Mouse (Mus musculus) v-Abl transformed pro-B cells (cell line): ENCODE results near the gene Rcbtb2.

Experiments
- in situ Hi-C, 2 experiments: fragments of 400-800 bp; cut with MboI; formaldehyde crosslinking; loops; one replicate each; pipeline ENCODE4 v1.15.1; 2025; ENCODE audit not compliant: unreplicated experiment in 2 of 2

The Rcbtb2 gene

GRCm38 (mm10) chr14:73179221-73179681 lies 56.4 kb downstream of the Rcbtb2 start:
- in situ Hi-C loops, result no loop called here

- in situ Hi-C loops, result no loop called here
Observed at GRCm38 (mm10) chr14:73180671-73181070, 57.8 kb downstream of the Rcbtb2 start.

GRCm38 (mm10) chr14:73181144-73181543 lies 58.3 kb downstream of the Rcbtb2 start:
- in situ Hi-C loops, result no loop called here

GRCm38 (mm10) chr14:73186875-73187274 lies 64.0 kb downstream of the Rcbtb2 start:
- in situ Hi-C loops, result no loop called here

- in situ Hi-C loops, result no loop called here
Observed at GRCm38 (mm10) chr14:73199058-73199457, 76.2 kb downstream of the Rcbtb2 start.

- in situ Hi-C loops, result no loop called here
Observed at GRCm38 (mm10) chr14:73201447-73201846, 78.6 kb downstream of the Rcbtb2 start.

GRCm38 (mm10) chr14:73204016-73204415 lies 81.2 kb downstream of the Rcbtb2 start:
- in situ Hi-C loops, result no loop called here

GRCm38 (mm10) chr14:73209262-73209661 lies 86.4 kb downstream of the Rcbtb2 start:
- in situ Hi-C loops, result no loop called here

- in situ Hi-C loops, result no loop called here
Observed at GRCm38 (mm10) chr14:73210196-73210595, 87.4 kb downstream of the Rcbtb2 start.

GRCm38 (mm10) chr14:73211477-73211876 lies 88.6 kb downstream of the Rcbtb2 start:
- in situ Hi-C loops, result no loop called here

- in situ Hi-C loops, result no loop called here
Observed at GRCm38 (mm10) chr14:73217062-73217461, 94.2 kb downstream of the Rcbtb2 start.

GRCm38 (mm10) chr14:73222316-73222970 lies 99.6 kb downstream of the Rcbtb2 start:
- in situ Hi-C loops, result no loop called here

- in situ Hi-C loops, result no loop called here
Observed at GRCm38 (mm10) chr14:73226346-73226745, 103.5 kb downstream of the Rcbtb2 start.

- in situ Hi-C loops, result no loop called here
Observed at GRCm38 (mm10) chr14:73226849-73227248, 104.0 kb downstream of the Rcbtb2 start.

GRCm38 (mm10) chr14:73231286-73231982 lies 108.6 kb downstream of the Rcbtb2 start:
- in situ Hi-C loops, result no loop called here

GRCm38 (mm10) chr14:73234468-73235031 lies 111.7 kb downstream of the Rcbtb2 start:
- in situ Hi-C loops, result loop anchor here (5.0 kb wide), 2 partner anchors 112 to 117 kb away; partner anchors contain the start of gene Rcbtb2 (in 1 of the 2)

GRCm38 (mm10) chr14:73237848-73238321 lies 115.0 kb downstream of the Rcbtb2 start, which contains the start of gene Lpar6:
Lpar6 (plus strand) TSS chr14:73237895.
- in situ Hi-C loops, result loop anchor here (5.0 kb wide), 2 partner anchors 116 to 121 kb away; partner anchors contain the start of gene Rcbtb2 (in 1 of the 2)

- in situ Hi-C loops, result loop anchor here (5.0 kb wide), 2 partner anchors 116 to 121 kb away; partner anchors contain the start of gene Rcbtb2 (in 1 of the 2)
Observed at GRCm38 (mm10) chr14:73238498-73239250, 115.8 kb downstream of the Rcbtb2 start.

- in situ Hi-C loops, result loop anchor here (5.0 kb wide), 2 partner anchors 117 to 122 kb away; partner anchors contain the start of gene Rcbtb2 (in 1 of the 2)
Observed at GRCm38 (mm10) chr14:73239291-73239690, 116.5 kb downstream of the Rcbtb2 start.

- in situ Hi-C loops, result loop anchor here (5.0 kb wide), 2 partner anchors 118 to 123 kb away; partner anchors contain the start of gene Rcbtb2 (in 1 of the 2)
Observed at GRCm38 (mm10) chr14:73239857-73240256, 117.0 kb downstream of the Rcbtb2 start.
